Mouse (Mus musculus) kidney, embryonic 15.5 days (tissue): Measurements from ENCODE around the gene Best1. TPM values are rescaled to one million over a fixed set of nuclear protein-coding genes. Genes with fewer than 3 reads are reported as not detected.

Source experiments
- ATAC-seq: fragments of 200-750 bp; cut with Nextera tagmentation; replicated peaks from 2 replicates; pipeline ENCODE4 v1.8.0; 2017; ENCODE audit warnings: moderate TSS enrichment; ENCODE audit not compliant: low FRiP score
- H3K27ac ChIP-seq: fragments of 300-500 bp; sonication (generic); 2 replicates; pipeline ENCODE4 v1.5.1; 2015; ENCODE audit warnings: mild to moderate bottlenecking, inconsistent platforms
- H3K27me3 ChIP-seq: fragments of 300-500 bp; sonication (generic); 2 replicates; pipeline ENCODE4 v1.6.1; 2015; ENCODE audit warnings: inconsistent platforms
- H3K36me3 ChIP-seq: fragments of 300-500 bp; sonication (generic); 2 replicates; pipeline ENCODE4 v1.6.1; 2015; ENCODE audit warnings: inconsistent platforms
- H3K4me1 ChIP-seq: fragments of 300-500 bp; sonication (generic); 2 replicates; pipeline ENCODE4 v1.6.1; 2015; ENCODE audit warnings: inconsistent platforms
- H3K4me2 ChIP-seq: fragments of 300-500 bp; sonication (generic); 2 replicates; pipeline ENCODE4 v1.6.1; 2015; ENCODE audit warnings: moderate library complexity, mild to moderate bottlenecking, inconsistent platforms
- H3K4me3 ChIP-seq: fragments of 300-500 bp; sonication (generic); replicated peaks from 2 replicates; pipeline ENCODE4 v1.5.1; 2015; ENCODE audit warnings: mild to moderate bottlenecking, inconsistent platforms
- H3K9ac ChIP-seq: fragments of 300-500 bp; sonication (generic); 2 replicates; pipeline ENCODE4 v1.6.1; 2015; ENCODE audit warnings: mild to moderate bottlenecking, inconsistent platforms
- H3K9me3 ChIP-seq: fragments of 300-500 bp; sonication (generic); replicated peaks from 2 replicates; pipeline ENCODE4 v1.6.1; 2016; ENCODE audit warnings: inconsistent platforms
- WGBS: fragments of 180-500 bp; shearing (Covaris S2); methylation state at CpG from one replicate; pipeline ENCODE4 v1.1.7; 2015; ENCODE audit warnings: mixed read lengths; 5-methylcytosine and 5-hydroxymethylcytosine counted together
- polyA plus RNA-seq: library from polyadenylated mRNA; unstranded; fragments of >200 nt; fragmentation: Nextera tagmentation; extraction: Ambion mirVana; gene quantifications from 2 replicates; pipeline ENCODE4 v1.2.1, GENCODE M21; 2015

Best1 gene
- polyA plus RNA-seq, 1 experiment from 2014 or later: 1.4 TPM

GRCm38 (mm10) chr19:10038910-10039309, 37.5 kb upstream of the Best1 start:
- no peak overlapping the region for H3K9ac ChIP-seq
- H3K27me3 ChIP-seq: no peaks in the 10 kb centered on the region
- H3K27ac ChIP-seq: peak overlapping the region; percentile 67
- H3K36me3 ChIP-seq: no peaks in the 10 kb centered on the region
- 10% methylated on average over 3 of the region's 3 CpGs for WGBS
- 0 out of 2 replicates have a peak overlapping the region, but pooled peaks have one; percentile 10 for H3K4me2 ChIP-seq
- no peak for ATAC-seq
- H3K9me3 ChIP-seq: no peaks in the 10 kb centered on the region
- no peak overlapping the region for H3K4me3 ChIP-seq
- peaks cover 58% of the 10 kb centered on the region for H3K4me1 ChIP-seq

- Histone ChIP-seq H3K27ac (peak overlapping the region; percentile 67), H3K9me3 (no peaks in the 10 kb centered on the region), H3K9ac (no peak overlapping the region), H3K27me3 (no peaks in the 10 kb centered on the region), H3K4me3 (no peak overlapping the region), H3K36me3 (no peaks in the 10 kb centered on the region), H3K4me2 (no peak overlapping the region), H3K4me1 (peaks cover 53% of the 10 kb centered on the region)
- ATAC-seq: no peak
- WGBS: 83% methylated on average over 3 of the region's 3 CpGs
These were observed 36.9 kb upstream of the Best1 start for GRCm38 (mm10) chr19:10038364-10038763.

GRCm38 (mm10) chr19:10037534-10037933, 36.1 kb upstream of the Best1 start:
- no peaks in the 10 kb centered on the region for H3K27me3 ChIP-seq
- H3K27ac ChIP-seq: no peak overlapping the region
- no peak overlapping the region for H3K9ac ChIP-seq
- H3K4me2 ChIP-seq: no peak overlapping the region
- no peaks in the 10 kb centered on the region for H3K9me3 ChIP-seq
- ATAC-seq: no peak
- WGBS: 38% methylated on average over 2 of the region's 2 CpGs
- peaks cover 45% of the 10 kb centered on the region for H3K4me1 ChIP-seq
- no peaks in the 10 kb centered on the region for H3K36me3 ChIP-seq
- no peak overlapping the region for H3K4me3 ChIP-seq

- Histone ChIP-seq H3K27ac (no peak overlapping the region), H3K4me2 (no peak overlapping the region), H3K36me3 (peaks cover 8% of the 10 kb centered on the region; the same call in 1 of the 2 replicates), H3K9me3 (no peaks in the 10 kb centered on the region), H3K4me3 (no peak overlapping the region), H3K9ac (no peak overlapping the region), H3K4me1 (peaks cover 29% of the 10 kb centered on the region), H3K27me3 (no peaks in the 10 kb centered on the region)
- ATAC-seq: peak; percentile 68
- 61% methylated on average over 8 of the region's 8 CpGs for WGBS
These were observed 33.5 kb upstream of the Best1 start for GRCm38 (mm10) chr19:10034785-10035447.

GRCm38 (mm10) chr19:10034356-10034755, 32.9 kb upstream of the Best1 start:
- H3K9ac ChIP-seq: no peak overlapping the region
- no peak for ATAC-seq
- 80% methylated on average over 5 of the region's 5 CpGs for WGBS

GRCm38 (mm10) chr19:10033211-10033973, 32.0 kb upstream of the Best1 start:
- peaks cover 16% of the 10 kb centered on the region for H3K4me1 ChIP-seq
- no peaks in the 10 kb centered on the region for H3K9me3 ChIP-seq
- no peak overlapping the region for H3K9ac ChIP-seq
- WGBS: 44% methylated on average over 8 of the region's 8 CpGs
- H3K27ac ChIP-seq: no peak overlapping the region
- no peak overlapping the region for H3K4me2 ChIP-seq
- no peak overlapping the region for H3K4me3 ChIP-seq
- no peaks in the 10 kb centered on the region for H3K27me3 ChIP-seq
- no peak for ATAC-seq
- H3K36me3 ChIP-seq: peaks cover 19% of the 10 kb centered on the region

More at GRCm38 (mm10) chr19:10034356-10034755, 32.9 kb upstream of the Best1 start:
- Histone ChIP-seq H3K27me3 (no peaks in the 10 kb centered on the region), H3K27ac (no peak overlapping the region), H3K4me2 (no peak overlapping the region), H3K4me1 (peaks cover 26% of the 10 kb centered on the region), H3K36me3 (peaks cover 12% of the 10 kb centered on the region; the same call in 1 of the 2 replicates), H3K9me3 (no peaks in the 10 kb centered on the region), H3K4me3 (no peak overlapping the region)

- no peaks in the 10 kb centered on the region for H3K9me3 ChIP-seq
- H3K4me3 ChIP-seq: no peak overlapping the region
- ATAC-seq: no peak
- no peak overlapping the region for H3K9ac ChIP-seq
- H3K27ac ChIP-seq: no peak overlapping the region
- H3K4me1 ChIP-seq: peaks cover 15% of the 10 kb centered on the region
- no peaks in the 10 kb centered on the region for H3K27me3 ChIP-seq
- H3K4me2 ChIP-seq: no peak overlapping the region
- 79% methylated on average over 2 of the region's 2 CpGs for WGBS
- H3K36me3 ChIP-seq: peaks cover 35% of the 10 kb centered on the region
These were observed 28.3 kb upstream of the Best1 start for GRCm38 (mm10) chr19:10029746-10030145.

GRCm38 (mm10) chr19:10025169-10025875, 23.9 kb upstream of the Best1 start:
- Histone ChIP-seq H3K36me3 (peaks cover 31% of the 10 kb centered on the region), H3K4me3 (no peak overlapping the region), H3K27ac (peak overlapping the region; percentile 82), H3K27me3 (no peaks in the 10 kb centered on the region), H3K4me2 (peak overlapping the region; percentile 6; the same call in 1 of the 2 replicates), H3K4me1 (peaks cover 47% of the 10 kb centered on the region), H3K9ac (no peak overlapping the region), H3K9me3 (no peaks in the 10 kb centered on the region)
- 17% methylated on average over 8 of the region's 8 CpGs for WGBS
- peak; percentile 50 for ATAC-seq

GRCm38 (mm10) chr19:10023304-10023758, 21.9 kb upstream of the Best1 start:
- peaks cover 15% of the 10 kb centered on the region for H3K36me3 ChIP-seq
- H3K4me3 ChIP-seq: no peak overlapping the region
- peak overlapping the region; percentile 84 for H3K27ac ChIP-seq
- H3K27me3 ChIP-seq: no peaks in the 10 kb centered on the region
- no peaks in the 10 kb centered on the region for H3K9me3 ChIP-seq
- WGBS: 58% methylated on average over 9 of the region's 9 CpGs
- 0 out of 2 replicates have a peak overlapping the region, but pooled peaks have one; percentile 10 for H3K9ac ChIP-seq
- no peak overlapping the region for H3K4me2 ChIP-seq
- H3K4me1 ChIP-seq: peaks cover 65% of the 10 kb centered on the region
- peak; percentile 12; the same call in 1 of the 2 replicates for ATAC-seq

GRCm38 (mm10) chr19:10022414-10023303, 21.2 kb upstream of the Best1 start:
- peak overlapping the region; percentile 6; the same call in 1 of the 2 replicates for H3K4me2 ChIP-seq
- no peaks in the 10 kb centered on the region for H3K27me3 ChIP-seq
- H3K27ac ChIP-seq: peak overlapping the region; percentile 84
- ATAC-seq: peak; percentile 9; the same call in 1 of the 2 replicates
- H3K9me3 ChIP-seq: no peaks in the 10 kb centered on the region
- peaks cover 72% of the 10 kb centered on the region for H3K4me1 ChIP-seq
- peaks cover 9% of the 10 kb centered on the region for H3K36me3 ChIP-seq
- H3K9ac ChIP-seq: 0 out of 2 replicates have a peak overlapping the region, but pooled peaks have one; percentile 10
- H3K4me3 ChIP-seq: no peak overlapping the region
- WGBS: 73% methylated on average over 5 of the region's 5 CpGs

- Histone ChIP-seq H3K4me1 (peaks cover 75% of the 10 kb centered on the region), H3K9ac (no peak overlapping the region), H3K27me3 (no peaks in the 10 kb centered on the region), H3K4me3 (no peak overlapping the region), H3K36me3 (peaks cover 2% of the 10 kb centered on the region; the same call in 1 of the 2 replicates), H3K4me2 (peak overlapping the region; percentile 6; the same call in 1 of the 2 replicates), H3K27ac (peak overlapping the region; percentile 84; the same call in 1 of the 2 replicates), H3K9me3 (no peaks in the 10 kb centered on the region)
- 79% methylated on average over 2 of the region's 2 CpGs for WGBS
- no peak for ATAC-seq
These were observed 20.5 kb upstream of the Best1 start for GRCm38 (mm10) chr19:10021981-10022380.
